Mouse (Mus musculus) erythroblast, adult 5-6 weeks (primary cell): Measurements from ENCODE around the gene Lpp. TPM values are rescaled to one million over a fixed set of nuclear protein-coding genes. Genes with fewer than 3 reads are reported as not detected.

Experiments
- ATAC-seq: replicated peaks from 2 replicates; pipeline ENCODE4 v1.8.0; 2016; ENCODE audit warnings: moderate number of reproducible peaks, mild to moderate bottlenecking, moderate TSS enrichment, inconsistent platforms; ENCODE audit not compliant: poor library complexity, low FRiP score, severe bottlenecking
- total RNA-seq, 2 experiments: library from RNA; stranded (forward) in 1 of 2; stranded (reverse) in 1 of 2; fragments of 150-400 nt in 1 of 2; fragments of 200-764, 138-1000 nt in 1 of 2; gene quantifications; 2 replicates each; pipeline versions ENCODE4 v1.2.3 to v1.2.4; 2015 to 2017; ENCODE audit warnings: low replicate concordance in 2 of 2

The Lpp gene
- total RNA-seq, 2 experiments from 2014 or later, result 2.0 to 3.3 TPM

- ATAC-seq, result no peak
Measured at GRCm38 (mm10) chr16:24941306-24942160, 548.2 kb downstream of the Lpp start.

GRCm38 (mm10) chr16:24943486-24944261 lies 550.4 kb downstream of the Lpp start:
- ATAC-seq, result no peak

GRCm38 (mm10) chr16:24946356-24946755 lies 553.0 kb downstream of the Lpp start:
- no peak for ATAC-seq

- ATAC-seq, result no peak
Measured at GRCm38 (mm10) chr16:24947485-24947884, 554.2 kb downstream of the Lpp start.

GRCm38 (mm10) chr16:24948091-24948690 lies 554.9 kb downstream of the Lpp start:
- ATAC-seq, result no peak

- no peak for ATAC-seq
Measured at GRCm38 (mm10) chr16:24949265-24949664, 556.0 kb downstream of the Lpp start.

- ATAC-seq, result no peak
Measured at GRCm38 (mm10) chr16:24950112-24950743, 556.9 kb downstream of the Lpp start.

- ATAC-seq, result no peak
Measured at GRCm38 (mm10) chr16:24951909-24952308, 558.6 kb downstream of the Lpp start.

- no peak for ATAC-seq
Measured at GRCm38 (mm10) chr16:24955054-24955453, 561.7 kb downstream of the Lpp start.

GRCm38 (mm10) chr16:24958661-24959060 lies 565.4 kb downstream of the Lpp start:
- no peak for ATAC-seq

GRCm38 (mm10) chr16:24960901-24961806 lies 567.8 kb downstream of the Lpp start:
- no peak for ATAC-seq

GRCm38 (mm10) chr16:24964311-24964710 lies 571.0 kb downstream of the Lpp start:
- no peak for ATAC-seq

GRCm38 (mm10) chr16:24965091-24965490 lies 571.8 kb downstream of the Lpp start:
- no peak for ATAC-seq

GRCm38 (mm10) chr16:24966460-24966859 lies 573.2 kb downstream of the Lpp start:
- no peak for ATAC-seq

- ATAC-seq, result no peak
Measured at GRCm38 (mm10) chr16:24973009-24973631, 579.8 kb downstream of the Lpp start.

- no peak for ATAC-seq
Measured at GRCm38 (mm10) chr16:24977771-24978170, 584.5 kb downstream of the Lpp start.

GRCm38 (mm10) chr16:24978226-24978625 lies 584.9 kb downstream of the Lpp start:
- ATAC-seq, result no peak

GRCm38 (mm10) chr16:24979391-24979790 lies 586.1 kb downstream of the Lpp start:
- ATAC-seq, result no peak

- no peak for ATAC-seq
Measured at GRCm38 (mm10) chr16:24982828-24983227, 589.5 kb downstream of the Lpp start.
